Mouse (Mus musculus) heart, embryonic 16.5 days (tissue): ENCODE measurements around the gene Ctnnal1. TPM values are rescaled to one million over a fixed set of nuclear protein-coding genes. Genes with fewer than 3 reads are reported as not detected.

Experiments used
- ATAC-seq: fragments of 200-750 bp; cut with Nextera tagmentation; replicated peaks from 2 replicates; pipeline ENCODE4 v1.8.0; 2017; ENCODE audit warnings: moderate number of reproducible peaks; ENCODE audit not compliant: insufficient read depth, low FRiP score; ENCODE audit errors: extremely low read depth
- H3K27ac ChIP-seq: fragments of 300-500 bp; sonication (generic); 2 replicates; pipeline ENCODE4 v1.5.1; 2014; ENCODE audit warnings: mild to moderate bottlenecking, low read length, control low read depth, moderate library complexity
- H3K27me3 ChIP-seq: fragments of 300-500 bp; sonication (generic); 2 replicates; pipeline ENCODE4 v1.6.1; 2014; ENCODE audit warnings: low read length, mixed read lengths; ENCODE audit not compliant: control insufficient read depth, insufficient read depth
- H3K36me3 ChIP-seq: fragments of 300-500 bp; sonication (generic); 2 replicates; pipeline ENCODE4 v1.6.1; 2014; ENCODE audit not compliant: control insufficient read depth, insufficient read depth
- H3K4me1 ChIP-seq: fragments of 300-500 bp; sonication (generic); 2 replicates; pipeline ENCODE4 v1.6.1; 2014; ENCODE audit warnings: low read length, mixed read lengths; ENCODE audit not compliant: control insufficient read depth, insufficient read depth
- H3K4me2 ChIP-seq: fragments of 300-500 bp; sonication (generic); 2 replicates; pipeline ENCODE4 v1.6.1; 2014; ENCODE audit warnings: low read depth, mild to moderate bottlenecking, control low read depth, low read length
- H3K4me3 ChIP-seq: fragments of 300-500 bp; sonication (generic); 2 replicates; pipeline ENCODE4 v1.5.1; 2014; ENCODE audit warnings: mild to moderate bottlenecking, control low read depth, low read length
- H3K9ac ChIP-seq: fragments of 300-500 bp; sonication (generic); 2 replicates; pipeline ENCODE4 v1.6.1; 2014; ENCODE audit warnings: low read length, control low read depth
- H3K9me3 ChIP-seq: fragments of 300-500 bp; sonication (generic); replicated peaks from 2 replicates; pipeline ENCODE4 v1.6.1; 2016; ENCODE audit warnings: low read length; ENCODE audit not compliant: control insufficient read depth
- WGBS: fragments of 180-500 bp; shearing (Covaris S2); extraction: QIAGEN DNeasy Blood & Tissue Kit; methylation state at CpG from one replicate; pipeline ENCODE4 v1.1.7; 2014; 5-methylcytosine and 5-hydroxymethylcytosine counted together
- microRNA counts: library from miRNA; unstranded; fragments of <30 nt; microRNA quantifications from one replicate; lab custom pipeline; 2016
- microRNA-seq: library from miRNA; unstranded; fragments of <30 nt; microRNA quantifications from one replicate; pipeline ENCODE4, GENCODE M21; 2017
- polyA plus RNA-seq: library from polyadenylated mRNA; unstranded; fragments of >200 nt; fragmentation: Nextera tagmentation; extraction: Ambion mirVana; gene quantifications from 2 replicates; pipeline ENCODE4 v1.2.1, GENCODE M21; 2015

Ctnnal1 gene
- polyA plus RNA-seq, 1 experiment from 2014 or later, result 27.6 TPM

DNA sequence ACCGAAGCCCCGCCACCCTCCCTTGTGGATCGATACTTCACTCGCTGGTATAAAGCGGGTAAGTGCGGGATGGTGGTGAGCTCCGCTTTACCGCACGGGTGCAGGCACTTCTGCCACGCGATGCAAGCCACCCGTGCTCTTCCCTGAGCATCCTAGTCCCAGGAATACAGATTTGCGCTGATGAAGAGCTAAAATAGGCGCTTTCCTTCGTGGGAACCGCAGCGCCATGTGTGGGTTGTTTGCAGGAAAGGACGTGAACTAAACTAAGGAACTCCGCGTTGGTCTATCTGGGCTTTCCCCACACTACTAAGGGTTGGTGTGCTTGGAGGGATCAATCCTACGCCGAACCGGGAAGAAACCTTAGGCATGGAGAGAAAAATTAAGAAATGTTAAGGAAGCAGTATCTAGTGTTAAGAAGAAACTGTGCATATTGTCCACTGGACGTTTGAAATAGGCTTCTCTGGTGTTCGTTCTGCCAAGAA is 62.3 kb downstream of the Ctnnal1 start:
- Histone ChIP-seq H3K4me1 (peaks cover 14% of the 10 kb centered on the region), H3K4me2 (peak overlapping the region; percentile 98), H3K9ac (peak overlapping the region; percentile 94), H3K4me3 (peak overlapping the region; percentile 96), H3K27me3 (no peaks in the 10 kb centered on the region), H3K36me3 (peaks cover 29% of the 10 kb centered on the region), H3K9me3 (no peaks in the 10 kb centered on the region), H3K27ac (peak overlapping the region; percentile 86)
- WGBS, result 2% methylated on average over 25 of the region's 25 CpGs
- ATAC-seq, result no peak

DNA sequence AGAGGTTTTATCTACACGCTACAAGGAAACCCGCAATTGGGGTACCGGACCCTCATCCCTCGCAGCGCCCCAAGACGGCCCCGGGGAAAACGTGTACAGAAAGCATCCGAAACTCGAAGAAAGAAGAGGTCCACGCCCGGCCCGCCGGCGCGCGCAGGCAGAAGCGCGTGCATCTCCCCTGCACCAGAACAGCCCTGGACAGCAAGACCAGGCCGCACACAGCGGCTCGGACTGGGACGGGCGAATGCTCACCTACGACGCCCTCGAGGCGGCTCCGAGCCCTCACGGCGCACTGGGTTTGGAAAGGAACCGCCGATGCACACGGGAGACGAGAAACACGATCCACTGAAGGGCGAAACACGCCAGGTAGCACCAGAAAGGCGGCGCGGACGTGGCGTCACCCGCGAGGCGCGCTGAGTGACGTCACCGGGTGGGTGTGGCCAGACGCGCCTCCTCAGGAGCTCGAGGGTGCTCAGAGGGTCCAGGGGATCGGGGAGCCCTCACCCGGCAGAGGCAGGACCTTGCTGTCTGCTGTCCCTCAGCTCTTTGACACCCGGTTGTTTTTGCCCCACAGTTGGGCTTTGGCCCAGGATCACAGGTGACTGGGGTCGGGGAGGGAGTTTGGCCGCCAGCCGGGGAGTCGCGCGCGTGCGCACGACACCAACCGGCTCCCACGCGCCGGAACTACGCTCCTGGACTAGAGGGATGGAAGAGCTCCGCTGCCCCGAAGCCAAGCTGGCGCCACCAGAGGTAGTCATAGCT is 62.9 kb downstream of the Ctnnal1 start, which contains the start of the genes Elp1 and Fam206a:
Elp1 (minus strand) TSS at position 425 of the 762 bp plus-strand sequence.
Fam206a (plus strand) TSS at position 439 of the 762 bp plus-strand sequence.
- under 1% methylated on average over 72 of the region's 72 CpGs for WGBS

DNA sequence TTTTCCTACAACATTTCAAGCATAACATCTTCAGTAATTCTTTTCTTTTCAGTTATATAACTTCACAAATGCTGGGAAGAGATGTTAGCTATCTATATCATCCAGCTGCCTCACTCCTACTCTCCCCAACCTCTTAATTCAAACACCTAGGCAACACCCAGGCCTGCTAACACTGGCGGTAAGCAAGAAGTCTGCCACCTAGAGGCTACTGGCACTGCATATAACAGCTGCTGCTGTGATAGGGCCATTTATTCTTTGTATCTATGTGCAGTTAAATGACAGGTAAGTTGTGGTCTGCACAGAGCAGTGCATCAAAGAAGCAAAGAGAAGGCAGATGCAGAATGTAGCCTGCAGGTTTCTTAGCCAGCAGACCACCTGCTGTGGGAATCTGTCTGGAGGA is 73.6 kb downstream of the Ctnnal1 start:
- no peaks in the 10 kb centered on the region for H3K27me3 ChIP-seq
- no peak overlapping the region for H3K9ac ChIP-seq
- no peak overlapping the region for H3K4me3 ChIP-seq
- no peak overlapping the region for H3K27ac ChIP-seq
- H3K9me3 ChIP-seq, result no peaks in the 10 kb centered on the region
- peaks cover 75% of the 10 kb centered on the region for H3K36me3 ChIP-seq
- no peaks in the 10 kb centered on the region for H3K4me1 ChIP-seq
- WGBS, result 33% methylated on average over 1 of the region's 1 CpGs
- ATAC-seq, result no peak
- no peak overlapping the region for H3K4me2 ChIP-seq

More for the DNA sequence above, 62.9 kb downstream of the Ctnnal1 start, which contains the start of the genes Elp1 and Fam206a:
- Histone ChIP-seq H3K4me1 (peaks cover 14% of the 10 kb centered on the region), H3K27ac (peak within 1 kb of the TSS; percentile 86), H3K4me3 (peak within 1 kb of the TSS; percentile 96), H3K36me3 (peaks cover 34% of the 10 kb centered on the region), H3K9ac (peak within 1 kb of the TSS; percentile 94), H3K9me3 (no peaks in the 10 kb centered on the region), H3K4me2 (peak within 1 kb of the TSS; percentile 98), H3K27me3 (no peaks in the 10 kb centered on the region)
- ATAC-seq, result peak; percentile 94

DNA sequence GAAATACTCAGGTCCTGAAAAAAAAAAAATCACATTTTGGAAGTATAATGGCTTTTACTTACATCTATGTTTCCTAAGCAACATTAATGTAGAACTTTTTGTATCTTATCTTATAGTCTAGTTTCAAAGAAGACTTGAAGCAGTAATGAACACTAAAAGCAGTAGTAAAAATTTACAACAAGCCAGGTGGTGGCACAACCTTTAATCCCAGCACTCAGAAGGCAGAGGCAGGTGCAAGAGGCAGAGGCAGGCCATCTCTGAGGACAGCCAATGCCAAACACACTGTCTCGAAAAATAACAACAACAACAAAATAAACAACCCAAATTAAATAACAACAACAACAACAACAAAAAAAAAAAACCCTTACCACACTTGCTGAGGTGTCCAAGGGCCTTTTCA is 93.9 kb downstream of the Ctnnal1 start:
- Histone ChIP-seq H3K4me2 (no peak overlapping the region), H3K27me3 (no peaks in the 10 kb centered on the region), H3K9ac (no peak overlapping the region), H3K9me3 (no peaks in the 10 kb centered on the region), H3K4me1 (peaks cover 7% of the 10 kb centered on the region; the same call in 1 of the 2 replicates), H3K36me3 (peaks cover 67% of the 10 kb centered on the region), H3K27ac (no peak overlapping the region), H3K4me3 (no peak overlapping the region)
- 55% methylated on average over 1 of the region's 1 CpGs for WGBS
- no peak for ATAC-seq

DNA sequence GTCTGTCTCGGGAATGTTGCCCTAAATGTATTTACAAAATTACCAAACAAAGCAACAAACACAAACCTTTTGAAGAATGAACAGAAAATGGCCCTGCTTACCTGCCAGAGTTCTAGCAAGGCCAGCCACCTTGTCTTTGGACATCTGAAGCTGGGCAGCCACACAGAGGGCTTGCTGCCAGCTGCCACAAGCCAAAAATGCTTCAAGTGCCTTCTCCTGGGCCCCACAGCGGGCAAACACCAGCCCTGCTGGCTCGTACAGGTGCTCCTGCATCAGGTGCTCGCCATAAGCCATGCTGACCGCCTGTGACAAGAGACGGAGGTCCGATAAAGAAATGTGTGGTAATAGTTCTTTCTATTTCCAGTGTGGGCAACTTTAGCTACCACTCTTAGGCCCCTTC is 96.1 kb downstream of the Ctnnal1 start:
- Histone ChIP-seq H3K27ac (no peak overlapping the region), H3K4me1 (peaks cover 7% of the 10 kb centered on the region; the same call in 1 of the 2 replicates), H3K27me3 (no peaks in the 10 kb centered on the region), H3K36me3 (peaks cover 65% of the 10 kb centered on the region), H3K9ac (no peak overlapping the region), H3K4me3 (no peak overlapping the region), H3K9me3 (no peaks in the 10 kb centered on the region), H3K4me2 (no peak overlapping the region)
- ATAC-seq, result no peak
- 68% methylated on average over 7 of the region's 7 CpGs for WGBS

DNA sequence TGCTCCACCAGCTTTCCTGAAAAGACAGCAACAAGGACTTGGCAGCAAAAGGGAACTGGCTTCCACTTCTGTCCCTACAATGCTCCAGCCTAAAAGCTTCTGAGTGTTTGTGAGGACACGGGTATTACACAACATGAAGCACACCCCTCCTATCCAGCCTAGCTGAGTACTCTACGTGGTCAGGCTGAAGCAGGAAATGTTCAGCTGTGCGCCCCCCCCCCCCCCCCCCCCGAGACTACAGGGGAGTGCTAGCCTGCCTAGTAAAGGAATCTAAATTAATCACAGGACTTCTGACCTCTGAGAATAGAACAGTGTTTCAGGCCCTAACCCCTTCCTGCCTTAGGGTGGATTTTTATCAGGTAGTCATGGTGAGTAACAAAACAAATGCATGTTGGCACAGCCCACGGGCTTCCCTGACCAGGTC is 97.1 kb downstream of the Ctnnal1 start:
- Histone ChIP-seq H3K4me1 (peaks cover 7% of the 10 kb centered on the region; the same call in 1 of the 2 replicates), H3K36me3 (peaks cover 58% of the 10 kb centered on the region), H3K4me3 (no peak overlapping the region), H3K27me3 (no peaks in the 10 kb centered on the region), H3K27ac (no peak overlapping the region; the same call in 1 of the 2 replicates), H3K4me2 (no peak overlapping the region), H3K9ac (no peak overlapping the region), H3K9me3 (no peaks in the 10 kb centered on the region)
- ATAC-seq, result peak; percentile 78
- 42% methylated on average over 5 of the region's 5 CpGs for WGBS

MicroRNAs within 50 kb of the gene (microRNA counts, 519-probe panel; counts per million panel counts)
- microRNA mmu-miR-32 (lab: Ali Mortazavi, UCI), result 2,759 counts per million, percentile 71 among the panel's probes with 10 or more counts

Small RNA genes within 50 kb of the gene (microRNA-seq; reads per million reads assigned to microRNA genes)
- gene Mir32, result 149 reads per million, percentile 56 among the genes with 10 or more reads in this experiment

Other genes with a start within 250 kb of the Ctnnal1 start
- gene Gm26657, start 125.1 kb downstream of the Ctnnal1 start, polyA plus RNA-seq, result not detected in 2 replicates
- gene Actl7b, start 123.7 kb downstream of the Ctnnal1 start, polyA plus RNA-seq, result not detected in 2 replicates
- not detected in 2 replicates for gene Actl7a, start 121.8 kb downstream of the Ctnnal1 start, polyA plus RNA-seq
- gene Elp1, start 62.9 kb downstream of the Ctnnal1 start, polyA plus RNA-seq, result 25.8 and 26.6 TPM in 2 replicates
- gene Fam206a, start 62.8 kb downstream of the Ctnnal1 start, polyA plus RNA-seq, result 8.9 and 9.0 TPM in 2 replicates
- gene Tmem245, start 82.2 kb upstream of the Ctnnal1 start, polyA plus RNA-seq, result 17.3 and 23.4 TPM in 2 replicates
- gene Frrs1l, start 125.2 kb upstream of the Ctnnal1 start, polyA plus RNA-seq, result 0.14 and 0.36 TPM in 2 replicates